Mouse (Mus musculus) naive thymus-derived CD4-positive, alpha-beta T cell, adult 2 months (primary cell): ENCODE data around the gene Treml2.

Source experiments
- DNase-seq: peaks from one replicate; pipeline ENCODE4 v3.0.0-alpha.2; 2011; ENCODE audit warnings: low read depth

Gene Treml2

GRCm38 (mm10) chr17:48299203-48299602 is at the start of gene Treml2:
TSS of gene Treml2 (plus strand) at chr17:48299498.
- DNase-seq, result peak; percentile 57

GRCm38 (mm10) chr17:48249501-48249900 is 49.8 kb upstream of the Treml2 start:
- DNase-seq, result no peak

- DNase-seq, result no peak
Observed at GRCm38 (mm10) chr17:48250631-48251030, 48.7 kb upstream of the Treml2 start.

GRCm38 (mm10) chr17:48256575-48256974 is 42.7 kb upstream of the Treml2 start:
- DNase-seq, result no peak

- no peak for DNase-seq
Observed at GRCm38 (mm10) chr17:48261868-48262267, 37.4 kb upstream of the Treml2 start.

GRCm38 (mm10) chr17:48263741-48264362 is 35.4 kb upstream of the Treml2 start, which contains the start of gene Treml4:
TSS of gene Treml4 (plus strand) at chr17:48264295.
- no peak for DNase-seq

- DNase-seq, result no peak
Observed at GRCm38 (mm10) chr17:48264662-48265061, 34.6 kb upstream of the Treml2 start.

GRCm38 (mm10) chr17:48266138-48266537 is 33.2 kb upstream of the Treml2 start:
- DNase-seq, result no peak

GRCm38 (mm10) chr17:48266610-48267304 is 32.5 kb upstream of the Treml2 start:
- DNase-seq, result no peak

- DNase-seq, result no peak
Observed at GRCm38 (mm10) chr17:48267591-48267990, 31.7 kb upstream of the Treml2 start.

GRCm38 (mm10) chr17:48268276-48268675 is 31.0 kb upstream of the Treml2 start:
- no peak for DNase-seq

GRCm38 (mm10) chr17:48269833-48270232 is 29.5 kb upstream of the Treml2 start:
- DNase-seq, result no peak

GRCm38 (mm10) chr17:48272158-48272557 is 27.1 kb upstream of the Treml2 start:
- no peak for DNase-seq

- no peak for DNase-seq
Observed at GRCm38 (mm10) chr17:48272598-48272997, 26.7 kb upstream of the Treml2 start.

GRCm38 (mm10) chr17:48274098-48274497 is 25.2 kb upstream of the Treml2 start:
- DNase-seq, result no peak

- DNase-seq, result peak; percentile 90
Observed at GRCm38 (mm10) chr17:48274885-48275284, 24.4 kb upstream of the Treml2 start.

- DNase-seq, result no peak
Observed at GRCm38 (mm10) chr17:48275736-48276135, 23.6 kb upstream of the Treml2 start.

- no peak for DNase-seq
Observed at GRCm38 (mm10) chr17:48278381-48278780, 20.9 kb upstream of the Treml2 start.

GRCm38 (mm10) chr17:48279002-48279401 is 20.3 kb upstream of the Treml2 start:
- DNase-seq, result no peak

- peak; percentile 40 for DNase-seq
Observed at GRCm38 (mm10) chr17:48280943-48281738, 18.2 kb upstream of the Treml2 start.

GRCm38 (mm10) chr17:48281739-48282085 is 17.6 kb upstream of the Treml2 start:
- DNase-seq, result no peak

- no peak for DNase-seq
Observed at GRCm38 (mm10) chr17:48286765-48287164, 12.5 kb upstream of the Treml2 start.

GRCm38 (mm10) chr17:48287276-48287675 is 12.0 kb upstream of the Treml2 start:
- DNase-seq, result peak; percentile 53
